Mouse (Mus musculus) kidney, embryonic 15.5 days (tissue): ENCODE measurements around the gene Zbtb2. TPM values are rescaled to one million over a fixed set of nuclear protein-coding genes. Genes with fewer than 3 reads are reported as not detected.

Experiments
- ATAC-seq: fragments of 200-750 bp; cut with Nextera tagmentation; replicated peaks from 2 replicates; pipeline ENCODE4 v1.8.0; 2017; ENCODE audit warnings: moderate TSS enrichment; ENCODE audit not compliant: low FRiP score
- H3K27ac ChIP-seq: fragments of 300-500 bp; sonication (generic); 2 replicates; pipeline ENCODE4 v1.5.1; 2015; ENCODE audit warnings: mild to moderate bottlenecking, inconsistent platforms
- H3K27me3 ChIP-seq: fragments of 300-500 bp; sonication (generic); 2 replicates; pipeline ENCODE4 v1.6.1; 2015; ENCODE audit warnings: inconsistent platforms
- H3K36me3 ChIP-seq: fragments of 300-500 bp; sonication (generic); 2 replicates; pipeline ENCODE4 v1.6.1; 2015; ENCODE audit warnings: inconsistent platforms
- H3K4me1 ChIP-seq: fragments of 300-500 bp; sonication (generic); 2 replicates; pipeline ENCODE4 v1.6.1; 2015; ENCODE audit warnings: inconsistent platforms
- H3K4me2 ChIP-seq: fragments of 300-500 bp; sonication (generic); 2 replicates; pipeline ENCODE4 v1.6.1; 2015; ENCODE audit warnings: moderate library complexity, mild to moderate bottlenecking, inconsistent platforms
- H3K4me3 ChIP-seq: fragments of 300-500 bp; sonication (generic); replicated peaks from 2 replicates; pipeline ENCODE4 v1.5.1; 2015; ENCODE audit warnings: mild to moderate bottlenecking, inconsistent platforms
- H3K9ac ChIP-seq: fragments of 300-500 bp; sonication (generic); 2 replicates; pipeline ENCODE4 v1.6.1; 2015; ENCODE audit warnings: mild to moderate bottlenecking, inconsistent platforms
- H3K9me3 ChIP-seq: fragments of 300-500 bp; sonication (generic); replicated peaks from 2 replicates; pipeline ENCODE4 v1.6.1; 2016; ENCODE audit warnings: inconsistent platforms
- WGBS: fragments of 180-500 bp; shearing (Covaris S2); methylation state at CpG from one replicate; pipeline ENCODE4 v1.1.7; 2015; ENCODE audit warnings: mixed read lengths; 5-methylcytosine and 5-hydroxymethylcytosine counted together
- polyA plus RNA-seq: library from polyadenylated mRNA; unstranded; fragments of >200 nt; fragmentation: Nextera tagmentation; extraction: Ambion mirVana; gene quantifications from 2 replicates; pipeline ENCODE4 v1.2.1, GENCODE M21; 2015

Zbtb2 gene
- polyA plus RNA-seq, 1 experiment from 2014 or later, result 17.8 TPM

DNA sequence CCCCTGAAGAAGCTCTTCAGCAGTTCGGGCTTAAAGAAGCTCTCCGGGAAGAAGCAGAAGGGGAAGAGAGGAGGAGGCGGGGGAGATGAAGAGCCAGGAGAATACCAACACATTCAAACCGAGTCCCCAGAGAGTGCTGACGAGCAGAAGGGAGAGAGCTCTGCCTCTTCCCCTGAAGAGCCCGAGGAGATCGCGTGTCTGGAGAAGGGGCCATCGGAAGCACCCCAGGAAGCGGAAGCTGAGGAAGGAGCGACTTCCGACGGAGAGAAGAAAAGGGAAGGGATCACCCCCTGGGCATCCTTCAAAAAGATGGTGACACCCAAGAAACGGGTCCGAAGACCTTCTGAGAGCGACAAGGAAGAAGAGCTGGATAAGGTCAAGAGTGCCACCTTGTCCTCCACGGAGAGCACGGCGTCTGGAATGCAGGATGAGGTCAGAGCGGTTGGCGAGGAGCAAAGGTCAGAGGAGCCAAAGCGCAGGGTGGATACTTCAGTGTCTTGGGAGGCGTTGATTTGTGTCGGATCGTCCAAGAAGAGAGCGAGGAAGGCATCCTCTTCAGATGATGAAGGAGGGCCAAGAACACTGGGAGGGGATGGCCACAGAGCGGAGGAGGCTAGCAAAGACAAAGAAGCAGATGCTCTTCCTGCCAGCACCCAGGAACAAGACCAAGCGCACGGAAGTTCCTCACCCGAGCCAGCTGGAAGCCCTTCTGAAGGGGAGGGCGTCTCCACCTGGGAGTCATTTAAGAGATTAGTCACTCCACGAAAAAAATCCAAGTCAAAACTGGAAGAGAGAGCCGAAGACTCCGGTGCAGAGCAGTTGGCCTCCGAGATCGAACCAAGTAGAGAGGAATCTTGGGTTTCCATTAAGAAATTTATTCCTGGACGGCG is 33.3 kb downstream of the Zbtb2 start:
- 88% methylated on average over 38 of the region's 38 CpGs for WGBS

GRCm38 (mm10) chr10:4347591-4347990 is 40.3 kb downstream of the Zbtb2 start:
- Histone ChIP-seq H3K4me1 (peaks cover 14% of the 10 kb centered on the region), H3K27ac (no peak overlapping the region), H3K9ac (no peak overlapping the region), H3K36me3 (peaks cover under 1% of the 10 kb centered on the region), H3K4me3 (no peak overlapping the region), H3K4me2 (no peak overlapping the region), H3K27me3 (no peaks in the 10 kb centered on the region), H3K9me3 (no peaks in the 10 kb centered on the region)
- 94% methylated on average over 14 of the region's 14 CpGs for WGBS
- ATAC-seq, result no peak

More for the DNA sequence above, 33.3 kb downstream of the Zbtb2 start:
- no peak overlapping the region for H3K4me2 ChIP-seq
- peaks cover 64% of the 10 kb centered on the region for H3K36me3 ChIP-seq
- H3K9ac ChIP-seq, result no peak overlapping the region
- H3K27me3 ChIP-seq, result no peaks in the 10 kb centered on the region
- H3K27ac ChIP-seq, result no peak overlapping the region
- ATAC-seq, result no peak
- no peaks in the 10 kb centered on the region for H3K9me3 ChIP-seq
- no peaks in the 10 kb centered on the region for H3K4me1 ChIP-seq
- no peak overlapping the region for H3K4me3 ChIP-seq

- ATAC-seq, result peak; percentile 55; the same call in 1 of the 2 replicates
- H3K27me3 ChIP-seq, result no peaks in the 10 kb centered on the region
- peak overlapping the region; percentile 30; the same call in 1 of the 2 replicates for H3K4me3 ChIP-seq
- peak overlapping the region; percentile 61 for H3K4me2 ChIP-seq
- 56% methylated on average over 4 of the region's 4 CpGs for WGBS
- no peak overlapping the region for H3K9ac ChIP-seq
- H3K36me3 ChIP-seq, result no peaks in the 10 kb centered on the region
- no peaks in the 10 kb centered on the region for H3K9me3 ChIP-seq
- peaks cover 14% of the 10 kb centered on the region for H3K4me1 ChIP-seq
- peak overlapping the region; percentile 41; the same call in 1 of the 2 replicates for H3K27ac ChIP-seq
Observed at GRCm38 (mm10) chr10:4347136-4347492, 40.8 kb downstream of the Zbtb2 start.

- 0 out of 2 replicates have a peak overlapping the region, but pooled peaks have one; percentile 23 for H3K9ac ChIP-seq
- WGBS, result 8% methylated on average over 28 of the region's 28 CpGs
- H3K9me3 ChIP-seq, result no peaks in the 10 kb centered on the region
- H3K36me3 ChIP-seq, result no peaks in the 10 kb centered on the region
- H3K4me2 ChIP-seq, result peak overlapping the region; percentile 61
- ATAC-seq, result peak; percentile 94
- no peaks in the 10 kb centered on the region for H3K27me3 ChIP-seq
- peaks cover 14% of the 10 kb centered on the region for H3K4me1 ChIP-seq
- H3K27ac ChIP-seq, result peak overlapping the region; percentile 41; the same call in 1 of the 2 replicates
- H3K4me3 ChIP-seq, result peak overlapping the region; percentile 30
Observed at GRCm38 (mm10) chr10:4346489-4347135, 41.3 kb downstream of the Zbtb2 start.

GRCm38 (mm10) chr10:4341430-4341829 is 46.5 kb downstream of the Zbtb2 start:
- no peak overlapping the region for H3K9ac ChIP-seq
- no peaks in the 10 kb centered on the region for H3K9me3 ChIP-seq
- H3K4me2 ChIP-seq, result no peak overlapping the region
- H3K36me3 ChIP-seq, result no peaks in the 10 kb centered on the region
- peaks cover 25% of the 10 kb centered on the region for H3K4me1 ChIP-seq
- H3K27ac ChIP-seq, result no peak overlapping the region
- H3K4me3 ChIP-seq, result no peak overlapping the region
- no peaks in the 10 kb centered on the region for H3K27me3 ChIP-seq
- no peak for ATAC-seq
- WGBS, result 22% methylated on average over 2 of the region's 2 CpGs

- 54% methylated on average over 15 of the region's 15 CpGs for WGBS
- no peak for ATAC-seq
- no peaks in the 10 kb centered on the region for H3K27me3 ChIP-seq
- H3K36me3 ChIP-seq, result no peaks in the 10 kb centered on the region
- H3K9me3 ChIP-seq, result no peaks in the 10 kb centered on the region
- peak overlapping the region; percentile 45 for H3K4me2 ChIP-seq
- no peak overlapping the region for H3K9ac ChIP-seq
- peak overlapping the region; percentile 14; the same call in 1 of the 2 replicates for H3K4me3 ChIP-seq
- peak overlapping the region; percentile 71 for H3K27ac ChIP-seq
- peaks cover 29% of the 10 kb centered on the region for H3K4me1 ChIP-seq
Observed at GRCm38 (mm10) chr10:4338863-4339461, 48.9 kb downstream of the Zbtb2 start.

DNA sequence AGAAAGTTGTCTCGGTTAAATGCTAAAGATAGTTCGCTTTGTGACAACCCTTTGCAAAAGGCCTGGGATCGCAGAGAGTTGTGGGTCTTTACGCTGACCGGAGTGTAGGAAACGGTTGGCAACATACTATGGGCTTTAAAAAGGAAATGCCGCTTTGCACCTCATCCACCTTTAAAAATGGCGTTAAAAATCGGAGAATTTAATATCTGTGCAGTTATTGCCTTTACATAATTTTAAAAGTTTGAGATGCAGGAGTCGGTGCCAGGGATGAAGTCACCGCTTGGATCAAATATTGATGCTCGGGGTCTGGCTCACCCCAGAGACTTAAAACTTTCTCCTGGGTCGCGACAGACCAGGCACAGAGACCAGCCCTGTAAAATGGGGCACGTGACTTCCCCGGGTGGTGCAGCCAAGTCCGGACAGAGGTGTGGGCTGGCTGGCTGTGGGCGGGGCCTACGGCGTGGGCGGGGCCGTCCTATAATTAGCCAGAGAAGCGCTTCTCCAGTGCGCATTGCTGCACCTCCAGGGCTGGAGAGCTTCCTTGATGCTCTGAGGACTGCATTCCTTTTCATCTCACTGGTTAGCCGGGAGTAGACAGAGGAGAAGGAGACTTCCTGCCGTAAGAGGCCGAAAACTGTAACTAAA is 53.7 kb downstream of the Zbtb2 start:
- peak; percentile 98 for ATAC-seq
- Histone ChIP-seq H3K36me3 (no peaks in the 10 kb centered on the region), H3K9ac (peak overlapping the region; percentile 29; the same call in 1 of the 2 replicates), H3K9me3 (no peaks in the 10 kb centered on the region), H3K4me3 (peak overlapping the region; percentile 51), H3K4me2 (peak overlapping the region; percentile 70), H3K27ac (peak overlapping the region; percentile 72), H3K4me1 (peaks cover 35% of the 10 kb centered on the region), H3K27me3 (no peaks in the 10 kb centered on the region)
- WGBS, result 8% methylated on average over 27 of the region's 27 CpGs

- Histone ChIP-seq H3K27me3 (no peaks in the 10 kb centered on the region), H3K36me3 (no peaks in the 10 kb centered on the region), H3K4me3 (peak overlapping the region; percentile 51; the same call in 1 of the 2 replicates), H3K4me2 (peak overlapping the region; percentile 70), H3K4me1 (peaks cover 29% of the 10 kb centered on the region), H3K9ac (0 out of 2 replicates have a peak overlapping the region, but pooled peaks have one; percentile 29), H3K27ac (peak overlapping the region; percentile 72; the same call in 1 of the 2 replicates), H3K9me3 (no peaks in the 10 kb centered on the region)
- 14% methylated on average over 8 of the region's 8 CpGs for WGBS
- ATAC-seq, result no peak
Observed at GRCm38 (mm10) chr10:4333319-4333718, 54.6 kb downstream of the Zbtb2 start.

GRCm38 (mm10) chr10:4332228-4332979 is 55.5 kb downstream of the Zbtb2 start:
- no peak overlapping the region for H3K4me2 ChIP-seq

GRCm38 (mm10) chr10:4327716-4328115 is 60.2 kb downstream of the Zbtb2 start:
- no peaks in the 10 kb centered on the region for H3K27me3 ChIP-seq
- H3K27ac ChIP-seq, result no peak overlapping the region
- ATAC-seq, result no peak
- H3K4me3 ChIP-seq, result no peak overlapping the region
- H3K36me3 ChIP-seq, result peaks cover 9% of the 10 kb centered on the region; the same call in 1 of the 2 replicates
- no peaks in the 10 kb centered on the region for H3K9me3 ChIP-seq
- 93% methylated on average over 1 of the region's 1 CpGs for WGBS
- no peak overlapping the region for H3K9ac ChIP-seq
- peaks cover 17% of the 10 kb centered on the region for H3K4me1 ChIP-seq
- no peak overlapping the region for H3K4me2 ChIP-seq

More at GRCm38 (mm10) chr10:4332228-4332979, 55.5 kb downstream of the Zbtb2 start:
- Histone ChIP-seq H3K27me3 (no peaks in the 10 kb centered on the region), H3K4me3 (no peak overlapping the region), H3K9me3 (no peaks in the 10 kb centered on the region), H3K36me3 (no peaks in the 10 kb centered on the region), H3K9ac (no peak overlapping the region), H3K27ac (no peak overlapping the region), H3K4me1 (peaks cover 24% of the 10 kb centered on the region)
- no peak for ATAC-seq
- 40% methylated on average over 7 of the region's 7 CpGs for WGBS

DNA sequence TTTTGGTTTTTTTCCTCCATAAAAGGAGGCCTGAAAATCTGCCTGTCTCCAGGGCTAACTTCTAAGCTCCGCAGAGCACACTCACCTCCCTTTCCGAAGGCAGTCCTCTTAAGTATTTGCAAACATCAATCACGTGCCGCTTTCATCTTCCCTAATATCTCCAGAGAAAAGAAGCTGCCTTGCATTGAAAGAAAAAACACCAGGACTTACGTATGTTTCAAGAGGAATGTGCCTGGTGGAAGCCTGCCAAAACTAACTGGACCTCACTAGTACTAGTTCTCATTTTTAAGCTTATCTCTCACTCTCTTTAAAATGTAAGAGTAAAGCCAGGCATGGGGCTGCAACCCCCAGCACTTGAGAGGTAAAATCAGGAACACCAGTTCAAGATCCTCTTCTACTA is 62.3 kb downstream of the Zbtb2 start:
- no peak for ATAC-seq
- peaks cover 9% of the 10 kb centered on the region; the same call in 1 of the 2 replicates for H3K36me3 ChIP-seq
- 37% methylated on average over 5 of the region's 5 CpGs for WGBS
- no peak overlapping the region for H3K4me3 ChIP-seq
- H3K9me3 ChIP-seq, result no peaks in the 10 kb centered on the region
- no peaks in the 10 kb centered on the region for H3K27me3 ChIP-seq
- peak overlapping the region; percentile 41; the same call in 1 of the 2 replicates for H3K27ac ChIP-seq
- H3K4me1 ChIP-seq, result peaks cover 14% of the 10 kb centered on the region; the same call in 1 of the 2 replicates
- H3K4me2 ChIP-seq, result no peak overlapping the region
- no peak overlapping the region for H3K9ac ChIP-seq
